ENCODE assay signal across 24 mouse cellular contexts in the genomic region with DNA sequence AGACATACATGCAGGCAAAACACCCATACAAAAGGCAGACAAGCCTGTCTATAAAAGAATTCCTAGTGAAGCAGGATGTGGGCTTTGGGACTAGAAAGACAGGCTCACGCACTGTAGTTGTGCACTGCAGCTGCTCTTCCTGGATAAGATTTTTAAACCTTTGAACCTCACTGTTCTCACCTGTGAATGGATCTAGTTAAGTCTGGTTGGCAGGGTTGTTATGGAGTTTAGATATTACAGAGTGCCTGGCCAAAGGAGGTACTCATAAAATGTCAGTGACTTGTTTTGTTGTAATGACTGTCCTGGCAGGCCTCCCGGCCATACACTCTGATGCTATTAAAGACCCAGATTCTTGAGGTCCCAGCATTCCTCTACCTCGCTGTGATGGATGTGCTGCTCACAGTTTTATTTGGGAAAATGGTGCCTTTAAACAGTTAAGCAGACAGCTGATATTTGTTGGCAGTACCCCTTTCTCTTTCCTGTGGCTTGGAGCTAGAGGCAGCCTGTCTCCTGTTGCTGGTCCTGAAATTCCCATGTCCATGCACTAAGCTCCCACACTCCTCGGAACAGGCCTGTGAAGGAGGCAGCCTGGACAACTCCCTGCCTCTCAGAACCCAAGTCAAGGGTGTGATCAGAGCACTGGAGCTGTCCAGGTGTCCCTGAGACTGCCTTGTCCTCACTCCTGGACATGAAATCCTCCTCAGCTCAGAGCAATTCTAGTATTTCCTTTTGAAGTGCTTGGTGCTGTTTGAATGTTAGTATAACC.
DNase-seq lines count a peak whose midpoint lies in the region; ATAC-seq and TF ChIP-seq lines count a peak whose summit lies in the region.
"Had no signal": no experiment of that assay in that cellular context is flagged by ENCODE, and none has a peak within 500 bp of the region (broad histone marks: within the 10 kb centered on the region; RNA-seq: fewer than 3 reads in every experiment).

No protein-coding gene starts in this region.

- ATAC-seq in kidney, embryonic 16.5 days (ENCODE audit: low FRiP score, low TSS enrichment), result no peak
- peak; percentile 71 for ATAC-seq in limb, embryonic 13.5 days (ENCODE audit: low FRiP score, low read depth)
- peak; percentile 71 for ATAC-seq in intestine, postnatal 0 days
- ATAC-seq: hindbrain, embryonic 16.5 days; Patski had no signal

- no peak overlapping the region for H3K9ac ChIP-seq in kidney, embryonic 16.5 days (replicated peaks; ENCODE audit: low read length)
- H3K9ac ChIP-seq in limb, embryonic 13.5 days, result no peak overlapping the region
- H3K9ac ChIP-seq in intestine, postnatal 0 days (ENCODE audit: low read depth, low read length), result no peak overlapping the region
- H3K9ac ChIP-seq: forebrain, embryonic 12.5 days; heart, embryonic 15.5 days; stomach, embryonic 15.5 days had no signal

- DNase-seq in kidney, adult 11 months, result peak; percentile 12
- no peak for DNase-seq in limb, embryonic 10.5 days (ENCODE audit: low spot score)
- DNase-seq in lung, postnatal 36 days, result no peak
- no peak for DNase-seq in ovary, postnatal 14 days (ENCODE audit: low spot score)
- DNase-seq: adrenal gland, adult 2 months; cerebellum, adult 11-12 months; cerebellum, postnatal 10 days; gastrocnemius, postnatal 36 days; kidney, adult 18-20 months; liver; right cerebral cortex, adult 18-20 months; right cerebral cortex, postnatal 4 days; thymus, postnatal 14 days had no signal

- WGBS in kidney, embryonic 16.5 days, result 61% methylated on average over 4 of the region's 4 CpGs
- 31% methylated on average over 4 of the region's 4 CpGs for WGBS in limb, embryonic 13.5 days
- WGBS in limb, embryonic 10.5 days, result 64% methylated on average over 4 of the region's 4 CpGs
- WGBS in intestine, postnatal 0 days, result 34% methylated on average over 4 of the region's 4 CpGs

- H3K4me1 ChIP-seq in kidney, embryonic 16.5 days (ENCODE audit: insufficient read depth, low read length), result no peaks in the 10 kb centered on the region
- H3K4me1 ChIP-seq in limb, embryonic 13.5 days, result peaks cover 9% of the 10 kb centered on the region
- 0 out of 2 replicates have a peak, but pooled peaks cover 3% of the 10 kb centered on the region for H3K4me1 ChIP-seq in limb, embryonic 10.5 days
- H3K4me1 ChIP-seq in intestine, postnatal 0 days (replicated peaks; ENCODE audit: control insufficient read depth, insufficient read depth, low read length), result no peaks in the 10 kb centered on the region; the same call in 1 of the 2 replicates
- H3K4me1 ChIP-seq: forebrain, embryonic 12.5 days had no signal

- H3K36me3 ChIP-seq in kidney, embryonic 16.5 days (ENCODE audit: insufficient read depth, low read length), result no peaks in the 10 kb centered on the region
- no peaks in the 10 kb centered on the region for H3K36me3 ChIP-seq in limb, embryonic 13.5 days
- H3K36me3 ChIP-seq in limb, embryonic 10.5 days, result no peaks in the 10 kb centered on the region
- no peaks in the 10 kb centered on the region for H3K36me3 ChIP-seq in intestine, postnatal 0 days (ENCODE audit: control insufficient read depth, insufficient read depth)
- H3K36me3 ChIP-seq: embryonic facial prominence, embryonic 10.5 days; forebrain, embryonic 12.5 days; heart, embryonic 15.5 days; midbrain, embryonic 10.5 days; stomach, embryonic 15.5 days had no signal

- H3K27ac ChIP-seq in kidney, embryonic 16.5 days (ENCODE audit: low read length), result no peak overlapping the region
- H3K27ac ChIP-seq in limb, embryonic 13.5 days, result no peak overlapping the region
- no peak overlapping the region for H3K27ac ChIP-seq in limb, embryonic 10.5 days
- peak overlapping the region; percentile 64 for H3K27ac ChIP-seq in intestine, postnatal 0 days (ENCODE audit: low read depth, low read length)
- H3K27ac ChIP-seq: embryonic facial prominence, embryonic 10.5 days; forebrain, embryonic 12.5 days; heart, embryonic 15.5 days; macrophage; midbrain, embryonic 10.5 days; stomach, embryonic 15.5 days had no signal

- H3K4me2 ChIP-seq in kidney, embryonic 16.5 days (replicated peaks; ENCODE audit: low read depth, low read length), result no peak overlapping the region
- no peak overlapping the region for H3K4me2 ChIP-seq in limb, embryonic 13.5 days (replicated peaks)
- H3K4me2 ChIP-seq in intestine, postnatal 0 days (replicated peaks; ENCODE audit: low read depth), result no peak overlapping the region
- H3K4me2 ChIP-seq: forebrain, embryonic 12.5 days; heart, embryonic 15.5 days; stomach, embryonic 15.5 days had no signal

- TF ChIP-seq CTCF in intestine, postnatal 0 days (IDR thresholded peaks at IDR 0.05; ENCODE audit: low read depth), result no peak

- no peaks in the 10 kb centered on the region for H3K27me3 ChIP-seq in kidney, embryonic 16.5 days (ENCODE audit: insufficient read depth, low read length)
- H3K27me3 ChIP-seq in limb, embryonic 13.5 days, result no peaks in the 10 kb centered on the region
- H3K27me3 ChIP-seq in limb, embryonic 10.5 days (ENCODE audit: low read depth, poor library complexity, severe bottlenecking), result no peaks in the 10 kb centered on the region
- no peaks in the 10 kb centered on the region for H3K27me3 ChIP-seq in intestine, postnatal 0 days (replicated peaks; ENCODE audit: control insufficient read depth, insufficient read depth, low read length)
- H3K27me3 ChIP-seq: forebrain, embryonic 12.5 days; heart, embryonic 15.5 days; Patski; stomach, embryonic 15.5 days had no signal

- H3K4me3 ChIP-seq in kidney, embryonic 16.5 days (ENCODE audit: low read length), result no peak overlapping the region
- no peak overlapping the region for H3K4me3 ChIP-seq in limb, embryonic 13.5 days
- H3K4me3 ChIP-seq in limb, embryonic 10.5 days, result no peak overlapping the region
- no peak overlapping the region for H3K4me3 ChIP-seq in intestine, postnatal 0 days (ENCODE audit: low read depth, low read length)
- H3K4me3 ChIP-seq: embryonic facial prominence, embryonic 10.5 days; forebrain, embryonic 12.5 days; heart, embryonic 15.5 days; midbrain, embryonic 10.5 days; stomach, embryonic 15.5 days had no signal

- H3K9me3 ChIP-seq in kidney, embryonic 16.5 days (ENCODE audit: low read length), result no peaks in the 10 kb centered on the region
- no peaks in the 10 kb centered on the region for H3K9me3 ChIP-seq in limb, embryonic 13.5 days
- no peaks in the 10 kb centered on the region for H3K9me3 ChIP-seq in limb, embryonic 10.5 days (replicated peaks)
- no peaks in the 10 kb centered on the region for H3K9me3 ChIP-seq in intestine, postnatal 0 days (ENCODE audit: control insufficient read depth)
- H3K9me3 ChIP-seq: embryonic facial prominence, embryonic 10.5 days; forebrain, embryonic 12.5 days; heart, embryonic 15.5 days; midbrain, embryonic 10.5 days; stomach, embryonic 15.5 days had no signal
